Mouse (Mus musculus) lung, postnatal 14 days (tissue): Measurements from ENCODE around the gene Gjd3.

Experiments used
- DNase-seq: peaks from one replicate; pipeline ENCODE4 v3.0.0; 2021

Gjd3 gene

DNA sequence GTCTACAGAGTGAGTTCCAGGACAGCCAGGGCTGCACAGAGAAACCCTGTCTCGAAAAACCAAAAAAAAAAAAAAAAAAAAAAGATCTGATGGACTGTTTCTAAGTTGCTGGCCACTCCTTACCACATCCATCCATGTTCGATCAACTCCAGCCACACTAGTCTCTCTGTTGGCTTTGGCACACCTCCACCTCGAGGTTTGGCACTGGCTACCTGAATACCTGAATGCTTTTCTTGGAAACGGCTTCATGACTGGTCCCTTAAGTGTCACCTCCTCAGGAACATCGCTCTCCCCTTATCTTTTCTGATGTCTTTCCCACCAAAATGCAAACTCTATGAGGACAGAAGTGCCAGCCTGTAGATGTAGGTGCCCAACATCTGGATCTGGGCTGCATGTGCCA, 3.5 kb downstream of the Gjd3 start:
- no peak for DNase-seq

DNA sequence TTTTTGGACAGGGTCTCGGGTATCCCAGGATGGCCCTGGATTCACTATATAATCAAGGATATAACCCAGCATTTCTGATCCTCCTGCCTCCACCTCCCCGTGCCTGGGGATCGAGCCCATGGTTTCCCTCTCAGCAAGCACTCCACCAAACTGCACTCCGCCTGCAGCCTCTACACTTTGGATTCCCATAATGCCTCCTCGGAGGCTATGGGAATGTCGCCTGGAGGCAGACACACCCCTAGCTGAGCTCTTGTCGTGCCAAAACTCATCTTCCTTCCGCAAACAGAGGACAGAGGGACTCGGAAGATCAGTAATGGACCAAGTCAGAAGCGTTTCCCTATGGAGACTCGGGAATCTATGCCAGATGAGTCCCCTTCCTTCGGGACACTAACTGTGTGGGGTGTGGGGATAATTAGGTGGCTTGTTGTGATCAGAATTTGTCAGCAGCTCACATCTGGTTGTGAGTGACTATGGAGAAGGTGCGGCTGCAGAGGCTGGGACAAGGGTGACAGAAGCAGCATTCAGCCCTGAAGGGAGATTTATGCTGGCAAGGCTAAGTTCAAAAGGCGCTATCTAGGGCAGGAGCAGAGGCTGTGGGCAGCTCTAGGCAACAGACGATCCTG, 4.2 kb downstream of the Gjd3 start:
- DNase-seq = no peak

DNA sequence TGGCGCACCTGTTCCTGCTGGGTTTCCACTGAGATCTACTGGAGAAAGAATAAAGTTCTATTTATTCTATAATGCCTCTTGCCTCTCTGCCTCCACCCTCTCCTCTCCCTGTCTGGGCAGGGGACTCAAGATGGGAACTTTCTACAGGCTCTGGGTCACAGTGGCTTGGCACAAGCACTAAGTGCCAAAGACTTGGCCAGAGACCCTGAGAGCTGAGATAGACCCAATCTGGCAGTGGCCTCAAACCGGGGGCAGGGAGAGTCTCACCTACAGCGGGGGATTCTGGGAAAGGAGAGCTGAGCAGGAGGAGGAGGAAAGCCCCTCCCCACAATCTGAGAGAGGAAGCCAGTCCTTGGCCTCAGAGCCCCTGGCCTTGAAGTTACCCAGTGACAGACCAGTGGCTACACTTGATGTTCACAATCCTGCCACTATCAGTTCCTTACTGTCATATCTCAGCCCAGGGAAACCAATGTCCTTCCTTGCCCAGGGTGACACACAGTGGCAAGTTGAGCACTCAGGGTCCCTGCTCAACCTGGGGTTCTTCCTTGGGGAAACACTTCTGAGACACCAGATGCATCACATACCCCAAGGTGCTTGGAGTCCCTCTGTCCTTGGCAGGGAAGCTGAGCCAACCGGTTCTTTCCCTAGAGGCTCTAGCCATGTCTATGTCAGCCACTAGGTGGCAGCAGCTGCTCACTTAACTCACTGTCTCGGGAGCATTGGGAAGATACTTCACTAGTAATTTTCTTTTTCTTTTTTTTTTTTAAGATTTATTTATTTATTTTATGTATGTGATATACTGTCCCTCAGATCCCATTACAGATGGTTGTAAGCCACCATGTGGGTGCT, 7.7 kb downstream of the Gjd3 start:
- peak; percentile 86 for DNase-seq

DNA sequence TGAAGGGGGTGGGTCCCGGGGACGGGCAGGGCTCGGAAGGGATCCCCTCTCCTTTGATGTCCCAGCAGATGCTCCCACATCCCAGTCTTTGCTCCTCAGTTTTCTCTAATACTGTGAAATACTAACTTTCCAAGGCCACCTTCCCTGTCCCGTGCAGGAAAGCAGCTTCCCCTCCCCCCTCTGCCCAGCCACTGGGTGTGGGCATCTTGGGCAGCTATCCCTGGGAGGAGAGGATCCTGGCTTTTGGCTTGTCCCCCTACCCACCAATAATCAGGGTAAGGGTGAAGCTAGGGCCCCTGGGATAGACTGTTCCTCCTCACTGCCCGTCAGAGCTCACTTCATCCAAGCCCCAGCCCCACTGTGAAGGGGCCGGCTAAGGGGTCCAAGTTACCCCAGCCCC, 8.6 kb downstream of the Gjd3 start:
- no peak for DNase-seq

DNA sequence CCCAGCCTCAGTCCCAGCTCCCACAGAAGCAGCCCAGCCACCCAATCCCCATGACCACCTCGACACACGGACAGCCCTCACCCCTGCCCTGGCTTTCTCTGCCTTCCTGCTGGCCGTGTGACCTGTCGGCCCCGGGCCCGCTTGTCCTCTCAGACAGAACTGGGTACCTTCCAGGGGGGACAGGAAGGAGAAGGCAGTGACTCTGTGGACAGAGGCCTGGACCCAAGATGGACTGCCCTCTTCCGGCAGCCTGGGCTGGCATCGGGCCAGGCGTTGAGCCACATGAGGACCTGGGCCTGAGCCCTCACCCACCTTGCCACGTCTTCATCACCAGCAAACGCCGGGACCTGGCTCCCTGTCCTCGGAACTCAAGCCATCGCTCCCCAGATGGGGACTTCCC, 9.2 kb downstream of the Gjd3 start:
- no peak for DNase-seq

DNA sequence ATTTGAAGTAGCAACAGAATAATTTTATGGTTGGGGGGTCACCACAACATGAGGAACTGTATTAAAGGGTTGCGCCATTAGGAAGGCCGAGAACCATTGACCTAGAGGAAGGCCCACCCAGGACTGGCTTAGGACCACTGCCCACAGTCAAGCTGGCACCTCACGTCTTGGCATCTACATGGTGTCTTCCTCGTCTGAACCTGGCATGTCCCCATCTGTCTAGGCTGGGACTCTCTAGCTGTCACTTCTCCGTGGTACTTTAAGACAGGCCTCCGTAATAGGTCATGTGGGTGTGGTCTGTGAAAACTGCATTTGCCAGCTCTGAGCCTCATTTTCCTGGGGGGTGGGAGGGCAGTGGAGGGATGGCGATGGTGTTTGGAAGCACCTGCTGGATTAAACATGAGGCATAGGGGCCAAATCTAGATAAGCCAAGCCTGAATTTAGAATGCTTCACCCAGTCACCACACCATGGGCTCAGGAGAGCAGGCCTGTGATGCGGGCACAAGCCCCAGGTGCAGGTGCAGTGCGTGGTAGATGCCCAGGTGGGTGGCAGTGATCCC, 9.9 kb downstream of the Gjd3 start:
- DNase-seq = no peak

DNA sequence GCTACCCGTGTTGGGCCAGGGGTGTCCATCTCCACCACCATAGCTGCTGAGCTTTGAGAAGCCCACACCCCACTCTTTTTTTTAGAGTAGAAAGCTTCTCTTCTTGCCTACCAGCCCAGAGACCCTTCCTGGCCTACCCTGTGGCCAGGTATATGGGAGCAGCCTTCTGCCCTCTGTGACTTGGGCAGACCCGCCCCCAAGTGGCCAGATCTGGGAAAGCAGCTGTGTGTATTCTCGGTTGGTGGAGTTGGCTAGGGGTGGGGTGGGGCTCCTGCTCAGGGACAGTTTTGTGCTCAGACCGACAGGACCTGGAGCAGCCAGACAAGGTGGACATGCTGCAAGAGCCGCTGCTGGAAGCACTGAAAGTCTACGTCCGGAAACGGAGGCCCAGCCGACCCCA, 10.6 kb downstream of the Gjd3 start:
- peak; percentile 91 for DNase-seq

DNA sequence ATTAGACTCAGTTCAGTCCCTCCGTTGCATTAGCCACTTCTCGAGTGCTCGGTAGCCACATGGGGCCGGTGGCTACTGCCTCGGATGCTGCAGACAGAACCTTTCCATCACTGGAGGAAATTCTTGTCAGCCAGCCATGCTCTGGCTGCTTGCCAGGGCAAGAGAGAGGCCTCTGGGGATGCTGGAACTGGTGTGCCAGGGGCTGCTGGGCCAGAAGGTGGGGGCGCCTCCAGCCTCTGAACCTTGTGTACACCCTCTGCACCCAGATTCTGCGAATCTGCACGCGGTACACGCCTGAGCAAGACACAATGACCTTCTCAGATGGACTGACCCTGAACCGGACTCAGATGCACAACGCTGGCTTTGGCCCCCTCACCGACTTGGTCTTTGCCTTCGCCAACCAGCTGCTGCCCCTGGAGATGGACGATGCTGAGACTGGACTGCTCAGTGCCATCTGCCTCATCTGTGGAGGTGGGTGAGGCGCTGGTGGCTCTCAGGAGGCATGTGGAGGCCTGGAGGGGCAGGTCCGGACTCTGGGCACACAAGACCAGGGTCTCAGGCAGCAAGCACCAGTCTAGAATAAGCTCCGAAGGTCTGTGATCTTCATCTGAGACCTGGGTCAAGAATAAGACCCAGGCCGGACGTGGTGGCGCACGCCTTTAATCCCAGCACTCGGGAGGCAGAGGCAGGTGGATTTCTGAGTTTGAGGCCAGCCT, 11.3 kb downstream of the Gjd3 start:
- DNase-seq = peak; percentile 74

DNA sequence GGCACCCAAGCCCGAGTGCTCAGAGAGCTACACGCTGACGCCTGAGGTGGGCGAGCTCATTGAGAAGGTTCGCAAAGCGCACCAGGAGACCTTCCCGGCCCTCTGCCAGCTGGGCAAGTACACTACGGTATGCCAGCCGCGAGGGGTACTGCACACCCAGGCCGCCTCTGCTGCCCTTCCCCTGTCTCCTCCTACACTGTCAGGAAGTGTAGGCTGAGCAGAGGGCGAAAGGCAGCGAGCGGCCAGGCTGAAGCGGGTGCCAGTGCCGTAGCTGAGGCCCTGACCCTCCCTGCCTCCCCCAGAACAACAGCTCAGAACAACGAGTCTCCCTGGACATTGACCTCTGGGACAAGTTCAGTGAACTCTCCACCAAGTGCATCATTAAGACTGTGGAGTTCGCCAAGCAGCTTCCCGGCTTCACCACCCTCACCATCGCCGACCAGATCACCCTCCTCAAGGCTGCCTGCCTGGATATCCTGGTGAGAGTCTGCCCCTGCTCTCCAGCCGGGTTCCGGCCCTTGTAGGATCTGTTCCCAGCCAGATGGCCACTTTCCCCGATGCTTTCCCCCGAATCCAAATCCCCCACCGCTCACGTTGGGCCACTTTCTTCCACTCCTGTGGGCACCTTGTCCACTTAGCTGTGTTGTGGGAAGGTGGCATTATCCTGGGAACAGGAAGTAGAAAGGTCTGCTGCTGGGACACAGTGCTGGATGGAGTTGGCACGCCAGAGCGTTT, 12.5 kb downstream of the Gjd3 start:
- no peak for DNase-seq

DNA sequence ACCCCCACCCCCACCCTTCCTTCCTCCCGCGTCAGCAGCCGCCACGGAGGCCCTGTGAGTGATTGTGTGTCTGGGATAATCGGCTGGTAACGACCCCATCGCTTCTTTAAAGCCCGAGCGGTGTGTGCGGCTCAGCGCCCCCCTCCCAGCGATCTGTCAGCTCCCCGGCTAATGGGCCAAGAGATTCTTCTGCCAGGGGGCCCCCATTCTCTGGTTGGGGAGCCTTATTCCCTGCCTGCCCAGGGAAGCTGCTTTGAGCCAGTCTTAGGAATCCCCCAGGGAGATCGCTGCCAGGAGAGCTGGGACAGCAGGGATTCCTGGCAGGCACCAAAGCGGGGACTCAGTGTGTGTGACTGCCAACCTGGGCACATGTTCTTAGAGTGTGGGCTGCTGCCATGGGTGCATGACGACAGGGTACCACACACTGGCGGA, 13.3 kb downstream of the Gjd3 start:
- DNase-seq = no peak

DNA sequence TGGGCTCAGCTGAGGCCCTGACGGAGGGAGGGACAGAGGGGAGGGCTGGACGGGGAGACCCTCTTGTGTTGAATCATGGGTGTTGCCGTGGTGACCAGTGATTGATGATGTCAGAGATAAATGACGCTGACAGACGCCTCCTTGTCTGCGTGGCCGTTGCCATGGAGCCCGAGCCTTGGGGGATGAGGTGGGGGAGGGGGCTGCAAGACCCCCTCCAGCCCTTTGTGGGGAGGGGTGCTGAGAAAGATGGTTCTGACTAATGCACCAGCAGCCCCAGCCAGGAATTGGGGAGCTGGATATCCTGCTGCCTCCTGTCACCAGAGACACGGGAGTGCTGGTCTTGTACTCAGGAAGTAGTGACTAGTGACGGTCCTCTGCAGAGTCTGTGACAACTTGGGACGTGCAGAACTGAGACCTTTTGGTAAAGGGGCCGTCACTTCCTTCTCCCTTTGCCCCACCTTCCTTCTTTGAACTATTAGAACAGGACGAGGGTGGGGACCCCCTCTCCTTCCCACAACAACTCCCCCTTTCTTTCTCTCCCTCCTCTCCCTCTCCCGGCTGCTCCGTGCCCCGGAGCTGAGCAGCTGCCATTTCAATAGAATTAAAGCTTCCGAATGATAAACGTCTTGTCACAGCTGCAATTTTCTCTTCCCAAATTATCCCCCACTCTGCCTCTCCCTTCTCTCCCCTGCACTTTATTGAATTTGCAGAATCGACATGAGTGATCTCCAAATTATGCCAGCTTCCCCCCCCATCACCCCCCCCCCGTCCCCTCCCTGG, 13.9 kb downstream of the Gjd3 start:
- no peak for DNase-seq

DNA sequence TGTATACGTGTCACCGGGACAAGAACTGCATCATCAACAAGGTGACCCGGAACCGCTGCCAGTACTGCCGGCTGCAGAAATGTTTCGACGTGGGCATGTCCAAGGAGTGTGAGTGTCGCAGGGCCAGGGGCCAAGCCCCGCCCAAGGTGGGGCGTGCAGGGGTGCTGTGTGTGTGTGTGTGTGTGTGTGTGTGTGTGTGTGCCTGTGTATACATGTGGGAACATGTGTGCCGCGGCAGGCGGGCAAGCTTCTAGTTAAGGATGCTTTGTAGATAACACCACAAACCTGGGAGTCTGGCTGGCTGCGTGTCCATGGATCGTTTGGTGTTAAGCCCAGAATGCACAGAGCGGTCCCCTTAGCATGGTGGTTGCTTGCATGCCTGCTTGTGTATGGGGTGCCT, 14.7 kb downstream of the Gjd3 start:
- DNase-seq = no peak

DNA sequence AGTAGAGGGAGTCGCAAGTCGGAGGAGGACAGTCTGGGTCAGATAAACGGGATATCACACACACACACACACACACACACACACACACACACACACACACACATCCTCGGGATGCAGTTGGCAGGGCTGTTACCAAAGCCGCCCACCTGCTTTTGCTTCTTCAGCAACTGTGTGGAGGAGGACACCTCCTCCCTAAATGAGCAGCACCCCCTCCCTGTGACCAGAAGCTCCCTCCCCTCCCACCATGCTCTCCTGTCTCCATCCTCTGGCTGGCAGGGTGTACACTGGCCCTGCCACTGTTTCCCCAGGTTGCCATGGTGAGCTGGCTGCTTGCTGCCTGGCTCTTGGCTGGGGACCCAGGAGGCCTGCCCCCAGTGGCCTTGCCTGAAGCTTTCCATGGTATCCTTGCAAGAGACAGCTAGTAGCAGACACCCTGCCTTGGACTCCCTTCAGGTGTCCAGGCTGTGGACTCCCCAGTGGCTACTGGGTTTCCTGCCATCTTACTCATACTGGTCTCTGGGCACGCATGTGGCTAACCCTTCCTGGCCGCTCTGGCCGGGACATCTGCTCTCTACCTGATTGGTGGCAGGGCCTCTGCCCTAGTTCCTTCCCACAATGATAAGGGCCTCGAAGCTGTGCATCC, 16.2 kb downstream of the Gjd3 start:
- peak; percentile 73 for DNase-seq

DNA sequence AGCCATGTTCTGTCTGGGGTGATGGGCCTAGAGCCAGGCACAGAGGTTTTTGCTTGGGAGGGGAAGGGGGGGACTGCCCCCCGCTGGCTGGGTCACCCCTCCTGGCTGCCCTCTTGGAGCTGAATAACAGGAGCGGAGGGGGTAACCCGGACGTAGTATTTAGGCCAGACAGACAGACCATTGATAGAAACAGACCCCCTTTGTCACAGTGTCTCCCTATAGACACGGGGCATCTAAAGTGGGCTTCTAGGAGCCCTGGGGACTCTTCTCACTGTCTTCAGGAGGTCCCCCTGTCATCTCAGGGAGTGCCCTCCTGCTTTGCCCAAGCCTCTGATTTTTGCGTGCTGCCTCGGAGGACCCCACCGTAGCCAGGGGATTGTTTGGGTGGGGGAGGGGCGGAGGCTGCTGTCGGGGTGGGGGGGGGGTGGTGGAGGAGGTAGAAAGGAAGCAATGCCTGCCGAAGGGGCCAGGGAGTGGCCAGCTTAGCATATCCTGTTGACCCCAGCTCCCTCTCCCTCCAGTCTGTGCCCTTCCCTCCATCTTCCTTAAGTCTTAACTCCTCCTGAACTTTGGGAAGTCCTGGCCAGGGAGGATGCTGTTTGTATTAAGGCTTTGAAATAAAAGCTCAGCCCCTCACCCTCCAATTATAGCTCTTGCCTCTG, 17.3 kb downstream of the Gjd3 start:
- DNase-seq = no peak

DNA sequence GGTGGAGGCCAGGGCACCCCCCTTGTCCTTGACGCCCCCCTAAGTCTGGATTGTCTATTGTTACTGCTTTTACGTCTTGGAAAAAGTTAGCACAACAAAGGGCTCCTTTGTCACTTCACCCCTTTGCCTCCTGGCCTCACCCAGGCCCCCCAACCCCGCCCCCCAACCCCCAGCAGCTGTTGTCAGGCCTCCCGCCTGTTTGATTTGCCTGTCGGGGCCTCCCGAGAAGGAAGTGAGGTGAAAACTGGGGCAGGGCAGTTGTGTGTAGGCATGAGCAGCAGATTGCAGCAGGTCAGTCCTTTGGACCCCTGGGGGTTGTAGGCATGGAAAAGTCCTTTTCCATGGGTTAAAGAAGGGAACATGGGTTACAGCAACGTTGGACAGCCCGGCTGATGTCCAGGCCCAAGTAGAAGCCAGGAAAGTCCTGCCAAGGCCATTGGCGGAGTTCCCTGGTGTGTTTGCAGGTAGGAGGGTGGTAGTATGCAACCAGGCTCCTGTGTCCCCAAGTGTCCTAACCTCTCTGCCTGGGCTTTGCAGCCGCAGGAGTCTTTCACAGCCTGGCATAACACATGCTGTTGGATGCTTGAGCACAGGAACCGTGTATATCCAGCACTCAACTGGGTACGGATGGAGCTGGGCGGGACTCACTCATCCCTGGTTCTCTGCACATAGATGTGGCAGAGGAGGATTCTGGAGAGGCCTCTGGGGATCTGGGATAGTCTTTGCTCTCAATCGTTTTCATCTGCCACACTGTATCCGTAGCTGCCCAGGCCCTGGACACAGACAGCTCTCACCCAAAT, 18.0 kb downstream of the Gjd3 start:
- DNase-seq = no peak

DNA sequence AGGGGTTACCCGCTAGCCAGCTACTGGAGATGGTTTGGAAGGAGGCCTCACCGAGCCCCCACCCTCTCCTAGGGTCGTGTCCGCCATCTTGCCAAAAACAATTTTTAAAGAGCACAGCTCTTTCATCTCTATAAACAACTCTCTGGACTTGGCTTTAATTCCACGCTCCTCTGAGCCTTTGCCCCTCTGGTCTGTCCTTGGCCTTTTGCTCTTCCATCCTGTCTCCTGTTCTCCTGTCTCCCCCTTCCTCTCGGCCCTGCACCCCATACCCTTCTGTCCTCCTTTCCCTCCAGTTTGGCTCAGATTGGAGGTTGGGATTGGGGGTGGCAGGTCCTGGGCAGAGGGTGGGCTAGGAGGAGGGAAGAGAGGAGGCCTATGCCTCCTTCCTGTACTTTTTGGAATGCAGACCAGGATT, 18.6 kb downstream of the Gjd3 start:
- DNase-seq = no peak

DNA sequence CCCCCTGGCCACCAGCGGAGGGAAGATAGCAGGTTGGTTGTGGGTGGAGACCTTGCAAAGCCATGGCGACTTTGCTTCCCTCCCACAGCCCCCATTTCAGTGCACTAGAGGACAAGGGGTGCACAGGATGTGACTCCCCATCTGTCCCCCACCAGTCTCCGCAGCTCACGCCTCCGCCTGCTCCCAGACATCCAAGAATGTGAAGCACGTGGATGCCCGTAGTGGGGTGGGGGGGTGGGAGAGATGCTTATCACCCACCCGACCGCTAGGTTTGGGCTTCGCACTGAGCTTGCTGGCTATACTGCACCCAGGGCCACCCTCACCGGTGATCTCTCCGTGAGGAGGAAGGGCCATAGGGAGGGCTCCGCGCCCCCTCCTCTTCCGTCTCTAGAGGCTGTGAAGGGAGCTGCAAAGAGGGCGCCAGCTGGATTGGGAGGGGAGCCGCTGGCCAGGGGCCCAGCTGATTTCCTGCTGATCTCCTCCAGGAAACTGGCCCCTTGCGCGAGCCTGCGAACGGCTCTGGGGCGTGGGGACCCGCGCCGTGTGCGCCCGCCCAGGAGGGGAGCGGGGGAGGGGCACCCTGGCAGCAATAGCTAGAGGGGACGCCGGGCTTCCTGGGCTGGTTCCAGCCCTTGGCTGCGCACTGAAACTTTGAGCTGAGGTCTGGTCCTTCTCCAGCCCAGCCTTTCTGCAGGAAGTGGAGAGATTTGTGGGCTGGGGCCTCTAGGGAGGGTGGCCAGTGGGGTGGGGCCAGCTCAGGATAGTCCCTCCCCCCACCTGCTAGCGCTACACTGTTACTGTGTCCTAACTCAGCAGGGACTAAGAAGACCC, 19.4 kb downstream of the Gjd3 start:
- peak; percentile 92 for DNase-seq

DNA sequence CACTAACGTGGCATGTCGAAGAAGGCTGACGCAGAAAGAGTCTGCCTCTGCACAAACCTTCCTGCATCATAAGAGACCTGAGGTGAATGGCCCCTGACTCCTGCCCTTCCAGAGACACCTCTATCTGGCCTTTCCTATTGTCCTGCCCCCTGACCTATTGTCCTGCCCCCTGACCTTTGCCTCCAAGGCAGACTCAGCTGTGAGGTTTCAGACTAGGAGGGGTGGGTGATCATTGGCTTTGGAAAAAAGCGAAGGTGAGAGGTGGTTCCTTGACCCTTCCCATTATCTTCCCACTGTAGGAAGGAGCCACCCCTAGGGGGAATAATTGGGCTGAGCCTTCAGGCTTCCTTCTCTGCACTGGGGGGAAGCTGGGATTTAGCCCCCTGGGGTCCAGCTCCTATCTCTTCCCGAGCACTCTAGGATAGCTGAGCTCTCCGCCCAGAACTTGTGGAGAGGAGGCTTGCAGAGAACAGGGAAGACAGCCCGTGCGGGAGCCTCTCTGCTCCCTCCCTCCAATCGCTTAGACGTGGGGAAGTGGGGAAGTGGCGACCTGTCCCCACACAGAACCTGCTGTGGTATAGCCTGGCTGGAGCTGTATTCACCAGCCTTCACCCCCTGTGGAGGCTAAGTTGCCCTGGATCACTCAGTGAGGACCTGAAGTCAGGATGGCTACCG, 20.3 kb downstream of the Gjd3 start:
- DNase-seq = no peak

DNA sequence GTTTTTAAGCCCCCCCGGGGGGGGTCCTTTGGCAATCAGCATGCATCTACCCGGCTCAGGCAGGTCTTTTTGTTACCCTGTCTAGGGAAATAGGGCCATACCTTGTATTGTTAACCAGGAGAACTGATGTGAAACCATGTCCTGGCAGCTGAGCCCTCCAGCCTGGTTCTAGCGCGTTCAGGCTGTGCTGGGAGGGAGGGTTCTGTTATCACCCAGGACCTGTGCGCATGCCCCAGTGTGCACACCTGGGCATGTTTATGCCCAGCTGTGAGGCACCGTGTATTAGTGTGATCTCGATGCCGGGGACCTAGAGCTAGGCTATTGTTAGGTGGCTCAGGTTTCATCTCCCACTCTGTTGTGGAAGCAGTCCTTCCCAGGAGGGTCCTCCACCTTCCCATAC, 21.1 kb downstream of the Gjd3 start:
- no peak for DNase-seq
